Mouse (Mus musculus) 3134 (cell line): ENCODE measurements around the gene B4galt2.

ENCODE experiments used
- DNase-seq: peaks from one replicate; pipeline ENCODE4 v3.0.0-alpha.2; 2011; ENCODE audit warnings: low spot score; ENCODE audit not compliant: insufficient read length; ENCODE audit errors: extremely low read depth

B4galt2 gene

GRCm38 (mm10) chr4:117882701-117883691 is at the start of gene B4galt2:
Gene B4galt2 (minus strand): TSS chr4:117883487.
- no peak for DNase-seq

GRCm38 (mm10) chr4:117929391-117929881 is 46.1 kb upstream of the B4galt2 start, which contains the start of gene Artn:
Gene Artn (minus strand): TSS chr4:117929763.
- peak; percentile 73 for DNase-seq

- peak; percentile 70 for DNase-seq
Observed at GRCm38 (mm10) chr4:117928699-117929241, 45.5 kb upstream of the B4galt2 start.

DNA sequence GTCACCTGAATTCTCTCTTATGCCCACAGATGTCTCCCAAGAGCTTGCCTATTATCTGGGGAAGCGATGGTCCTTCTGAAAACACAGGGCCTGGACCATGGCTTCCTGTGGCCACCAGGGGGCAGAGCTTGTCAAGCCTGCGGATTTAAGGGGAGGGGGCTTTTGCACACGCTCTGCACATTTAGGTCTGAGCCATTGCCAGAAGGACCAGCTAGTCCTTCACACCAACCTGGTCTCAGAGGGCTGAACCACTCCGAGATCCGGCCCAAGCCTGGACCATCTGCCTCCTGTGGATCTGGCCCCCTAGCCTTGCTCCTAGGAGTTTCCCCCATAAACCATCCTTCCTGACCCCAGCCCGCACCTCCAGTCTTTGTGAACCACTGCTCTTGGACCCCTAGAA is 44.9 kb upstream of the B4galt2 start:
- DNase-seq, result peak; percentile 41

DNA sequence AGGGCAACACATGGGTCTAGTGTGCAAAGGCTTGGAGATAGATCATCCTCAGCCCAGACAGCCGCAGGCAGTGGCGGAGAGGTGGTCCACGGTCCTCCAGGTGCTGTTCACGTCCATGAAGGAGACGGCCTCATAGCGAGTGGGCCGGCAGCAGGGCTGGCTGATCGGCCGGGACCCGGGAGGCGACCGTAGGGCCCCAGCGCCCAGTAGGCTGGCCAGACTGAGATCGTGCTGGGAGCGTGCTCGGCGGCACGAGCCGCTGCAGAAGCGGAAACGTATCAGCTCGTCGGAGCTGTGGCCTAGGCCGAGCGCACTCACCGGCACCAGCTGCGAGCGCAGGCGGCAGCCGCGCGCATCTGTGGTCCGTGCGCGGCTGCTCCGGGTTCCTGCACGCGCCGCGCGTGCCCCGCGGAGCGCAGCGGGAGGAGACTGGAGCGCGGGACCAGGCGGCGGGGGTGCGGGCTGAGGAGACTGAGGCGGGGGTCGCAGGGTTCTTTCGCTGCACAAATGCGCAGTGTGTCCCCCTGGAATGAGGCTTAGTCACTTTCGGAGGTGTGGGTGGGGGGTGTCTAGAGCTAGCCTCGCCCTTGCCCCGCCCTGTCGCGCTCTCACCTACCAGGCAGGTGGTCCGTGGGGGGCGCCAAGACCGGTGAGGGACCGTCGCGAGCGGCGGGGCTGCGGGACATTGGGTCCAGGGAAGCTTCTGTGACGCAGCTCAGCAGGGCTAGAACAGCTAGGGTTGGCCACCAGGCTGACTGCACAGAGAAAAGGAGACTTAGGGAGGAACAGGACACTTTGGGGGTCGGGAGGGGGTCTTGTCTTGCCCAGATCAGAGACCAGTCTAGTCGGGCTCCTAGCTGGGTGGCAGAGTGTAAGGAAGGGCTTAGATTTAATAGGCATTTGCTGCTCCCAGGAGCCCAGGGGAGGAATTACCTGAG is 43.5 kb upstream of the B4galt2 start:
- no peak for DNase-seq

GRCm38 (mm10) chr4:117924916-117925315 is 41.6 kb upstream of the B4galt2 start:
- no peak for DNase-seq

DNA sequence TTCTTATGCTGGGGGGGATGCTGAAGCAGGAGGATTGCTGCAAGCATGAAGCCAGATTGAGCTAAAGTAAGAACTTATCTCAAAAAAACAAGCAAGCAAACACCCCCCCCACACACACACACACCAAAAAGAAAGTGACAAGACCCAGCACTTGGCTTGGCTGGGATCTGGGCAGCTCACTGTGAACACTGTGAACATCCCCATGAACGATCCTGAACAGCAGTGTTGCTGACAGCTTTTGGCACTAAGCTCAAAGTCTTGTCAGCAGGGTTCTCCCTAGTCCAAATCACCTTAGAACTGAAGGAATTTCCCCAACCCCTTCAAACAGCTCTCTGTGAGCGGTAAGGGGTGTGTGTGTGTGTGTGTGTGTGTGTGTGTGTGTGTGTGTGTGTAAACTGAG is 40.2 kb upstream of the B4galt2 start:
- DNase-seq, result no peak

DNA sequence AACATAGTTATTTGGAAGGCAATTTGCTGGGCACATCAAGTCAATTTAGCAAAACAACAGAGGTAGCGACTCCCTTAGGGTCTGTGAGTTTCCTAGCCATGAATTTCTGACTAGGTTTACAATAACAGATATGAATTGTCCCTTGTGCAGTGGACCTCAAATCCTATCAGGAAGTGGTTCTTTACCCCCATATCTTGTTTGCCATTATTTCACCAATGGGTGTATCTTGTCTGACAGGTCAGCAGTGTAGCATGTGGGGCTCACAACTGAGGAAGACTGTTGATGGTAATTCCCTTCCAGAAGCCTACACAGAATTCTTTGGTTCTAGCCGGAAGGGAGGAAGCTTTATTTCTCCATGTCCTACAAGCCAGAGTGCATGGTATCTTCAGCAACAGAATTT is 38.1 kb upstream of the B4galt2 start:
- DNase-seq, result no peak

GRCm38 (mm10) chr4:117918762-117919161 is 35.5 kb upstream of the B4galt2 start:
- DNase-seq, result no peak

DNA sequence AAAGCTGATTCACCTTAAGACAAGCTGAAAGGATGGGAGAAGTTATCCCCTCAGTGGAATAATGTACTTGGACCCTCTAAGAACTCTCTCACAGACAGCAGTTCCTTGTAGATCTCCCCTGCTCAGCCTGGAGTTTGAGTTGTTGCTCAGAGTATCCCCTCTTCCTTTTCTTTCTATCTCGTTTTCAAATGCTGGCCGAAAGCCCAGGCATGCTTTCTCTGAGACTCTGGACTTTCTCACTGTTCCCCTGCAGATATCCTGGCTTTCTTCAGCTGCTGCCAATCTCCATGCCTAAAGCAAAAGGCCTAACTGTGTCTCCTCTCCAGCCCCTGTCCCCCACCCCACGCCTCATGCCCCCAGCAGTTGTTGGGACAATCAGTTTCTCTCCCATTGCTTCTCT is 35.0 kb upstream of the B4galt2 start:
- no peak for DNase-seq

DNA sequence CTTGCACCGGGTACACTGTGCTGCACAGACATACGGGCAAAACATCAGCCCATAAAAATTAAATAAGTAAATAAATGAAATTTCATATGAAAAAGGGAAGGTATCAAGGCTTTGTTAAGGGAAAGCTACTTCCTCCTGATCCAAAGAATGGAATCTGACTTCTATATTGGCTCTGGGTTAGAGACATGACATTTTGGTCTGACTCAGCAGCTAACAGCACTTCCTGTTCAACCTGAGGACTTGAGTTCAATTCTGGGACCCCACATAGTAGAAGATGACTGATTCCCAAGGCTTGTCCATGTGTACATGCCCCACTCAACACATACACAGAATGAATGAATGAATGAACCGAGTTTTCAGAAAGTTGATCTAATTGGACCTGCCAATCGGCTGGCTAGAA is 34.6 kb upstream of the B4galt2 start:
- no peak for DNase-seq

DNA sequence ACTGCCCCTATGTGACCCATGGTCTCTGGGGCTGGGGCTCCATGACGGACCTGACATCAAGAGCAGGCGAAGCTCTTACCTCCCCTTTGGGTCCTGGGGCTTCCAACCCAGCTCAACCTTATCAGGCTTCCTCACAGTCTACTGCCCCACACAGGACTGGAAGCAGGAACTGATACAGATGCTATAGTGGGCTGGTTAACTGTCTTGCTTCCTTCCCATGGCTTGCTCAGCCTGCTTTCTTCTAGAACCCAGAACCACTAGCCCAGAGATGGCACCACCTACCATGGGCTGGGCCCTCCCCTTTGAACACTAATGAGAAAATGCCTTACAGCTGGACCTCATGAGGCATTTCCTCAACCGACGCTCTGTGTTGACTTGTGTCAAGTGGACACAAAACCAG is 34.1 kb upstream of the B4galt2 start:
- DNase-seq, result no peak

- no peak for DNase-seq
Observed at GRCm38 (mm10) chr4:117916386-117916785, 33.1 kb upstream of the B4galt2 start.

DNA sequence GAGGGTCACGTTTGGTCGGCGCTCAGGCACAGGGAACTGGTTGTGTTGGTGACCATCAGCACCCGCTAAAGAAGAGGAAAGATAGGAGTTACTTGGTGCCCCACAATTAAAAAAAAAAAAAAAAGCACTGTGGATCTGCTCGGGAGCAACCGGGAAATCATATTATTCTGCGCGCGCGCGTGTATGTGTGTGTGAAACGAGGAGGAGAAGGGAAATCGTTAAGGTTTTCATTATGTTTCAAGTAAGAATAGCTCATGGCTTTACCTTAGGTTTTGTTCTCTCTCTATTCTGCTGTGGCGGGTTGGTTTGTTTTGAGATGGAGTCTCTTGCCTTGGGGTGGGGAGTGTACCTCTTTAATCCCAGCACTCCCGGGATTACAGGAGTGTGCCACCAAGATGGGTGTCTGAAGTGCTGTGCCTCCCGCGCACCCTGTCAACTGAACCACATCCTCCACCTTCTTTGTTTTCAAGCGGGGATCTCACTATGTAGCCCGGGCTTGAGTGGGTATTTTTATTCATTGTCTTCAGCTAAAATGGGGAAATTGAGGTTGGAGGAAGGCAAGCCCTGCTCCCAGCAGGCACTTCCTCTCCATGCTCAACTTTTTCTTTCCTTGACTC is 32.3 kb upstream of the B4galt2 start:
- DNase-seq, result no peak

- DNase-seq, result peak; percentile 95
Observed at GRCm38 (mm10) chr4:117914591-117915442, 31.5 kb upstream of the B4galt2 start, which contains the start of gene Ipo13. Gene Ipo13 (minus strand): TSS chr4:117914999.

DNA sequence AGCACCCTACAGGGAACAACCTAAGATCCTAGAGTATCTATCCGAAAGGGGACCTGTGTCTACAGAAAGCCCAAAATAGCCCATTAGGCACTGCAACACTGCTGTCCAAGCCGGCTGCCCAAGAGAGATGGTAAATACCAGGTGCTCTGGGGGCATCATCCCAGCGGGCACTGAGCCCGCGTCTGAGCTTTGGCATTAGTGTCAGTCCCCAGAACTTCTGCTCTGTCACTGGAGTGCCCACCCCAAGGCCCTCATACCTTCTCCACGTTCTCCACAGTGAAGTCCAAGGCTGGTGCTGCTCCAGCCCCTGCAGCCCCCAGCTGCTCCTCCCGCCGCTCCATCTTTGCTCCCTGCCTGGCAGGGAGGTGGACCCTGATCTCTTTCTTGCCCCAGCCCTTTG is 30.7 kb upstream of the B4galt2 start:
- peak; percentile 41 for DNase-seq

DNA sequence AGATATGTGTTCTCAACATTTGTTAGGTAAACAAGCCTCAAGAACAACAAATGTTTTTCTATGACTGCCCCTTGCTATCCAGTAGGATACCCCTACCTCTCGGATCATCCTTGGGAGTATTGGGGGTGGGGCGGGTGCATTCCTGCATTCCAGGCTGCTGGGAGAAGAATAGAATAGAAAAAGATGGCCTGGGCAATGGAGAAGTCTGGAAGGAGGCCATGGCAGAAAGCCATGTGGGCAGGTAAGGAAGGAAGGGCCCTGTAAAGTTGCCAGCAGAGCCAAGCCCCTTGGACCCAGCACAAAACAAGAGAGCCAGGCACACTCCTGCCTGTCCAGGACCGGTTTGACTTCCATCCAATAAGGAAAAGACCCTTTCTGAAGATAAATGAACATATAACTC is 30.1 kb upstream of the B4galt2 start:
- DNase-seq, result no peak

GRCm38 (mm10) chr4:117912685-117913273 is 29.5 kb upstream of the B4galt2 start:
- no peak for DNase-seq

- DNase-seq, result no peak
Observed at GRCm38 (mm10) chr4:117912131-117912561, 28.9 kb upstream of the B4galt2 start.
